Mouse (Mus musculus) layer of hippocampus, postnatal 25 days (tissue): ENCODE results near the gene Tgif2lx2. TPM values are rescaled to one million over a fixed set of nuclear protein-coding genes. Genes with fewer than 3 reads are reported as not detected.
"Not testable (repeated sequence)": the region's sequence is repeated elsewhere in the genome, so short reads cannot be mapped to it uniquely, and the experiment has no call there.

ENCODE experiments used
- DNase-seq, 2 experiments: peaks; one replicate each; pipeline ENCODE4 v3.0.0; 2022; ENCODE audit warnings: mixed read lengths in 2 of 2, low spot score in 1 of 2; ENCODE audit errors: extremely low spot score in 1 of 2
- total RNA-seq, 2 experiments: library from RNA; stranded (reverse); gene quantifications; 2 replicates each; pipeline ENCODE4 v1.2.3; 2021

Tgif2lx2 gene
- total RNA-seq, result not detected

- not testable (repeated sequence) for DNase-seq
Observed at GRCm38 (mm10) chrX:118426927-118427326, at the start of gene Tgif2lx2. TSS of gene Tgif2lx2 (plus strand) at chrX:118427227.

Other genes starting within 250 kb of the Tgif2lx2 start
- gene Tgif2lx1, start 53.5 kb downstream of the Tgif2lx2 start, total RNA-seq, result not detected